Mouse (Mus musculus): Measurements from ENCODE around the gene Dop1b. TPM values are rescaled to one million over a fixed set of nuclear protein-coding genes. Genes with fewer than 3 reads are reported as not detected.

Gene Dop1b
- polyA plus RNA-seq, 2 experiments: 11.6 to 11.8 TPM

- Histone ChIP-seq H3K4me1 (replicated peaks; ENCODE audit: control insufficient read depth in 2 of 2, insufficient read depth in 2 of 2, low read length in 1 of 2) (peaks cover 15% of the 10 kb centered on the region in 2 experiments), H3K36me3 (replicated peaks; ENCODE audit: control insufficient read depth, insufficient read depth, low read depth) (no peaks in the 10 kb centered on the region), H3K9ac (replicated peaks) (no peak overlapping the region), H3K27ac (no peak overlapping the region), H3K4me3 (ENCODE audit: insufficient read depth in 1 of 2, low read depth in 2 of 2, low read length in 2 of 2) (no peak overlapping the region), H3K27me3 (ENCODE audit: control insufficient read depth, insufficient read depth, low read length) (no peaks in the 10 kb centered on the region), H3K9me3 (ENCODE audit: control insufficient read depth, low read length) (no peaks in the 10 kb centered on the region; the same call in 1 of the 2 replicates), H3K4me2 (ENCODE audit: low read depth) (no peak overlapping the region)
- ATAC-seq (ENCODE audit: insufficient read depth) (no peak), DNase-seq (ENCODE audit: low read depth in 3 of 3, low spot score in 3 of 3) (no peak)
- WGBS (ENCODE audit: insufficient replicate concordance): 87% methylated on average over 15 of the region's 15 CpGs
- TF ChIP-seq EP300 (IDR thresholded peaks at IDR 0.05; ENCODE audit: low read depth) (no peak), CTCF (IDR thresholded peaks at IDR 0.05; ENCODE audit: low read depth) (no peak)
Measured at GRCm38 (mm10) chr16:93829526-93829925, 117.8 kb downstream of the Dop1b start.

GRCm38 (mm10) chr16:93830071-93830470 lies 118.4 kb downstream of the Dop1b start:
- ATAC-seq (ENCODE audit: insufficient read depth) (no peak), DNase-seq (ENCODE audit: low read depth in 3 of 3, low spot score in 3 of 3) (no peak)
- Histone ChIP-seq H3K27ac (no peak overlapping the region), H3K27me3 (ENCODE audit: control insufficient read depth, insufficient read depth, low read length) (no peaks in the 10 kb centered on the region), H3K36me3 (replicated peaks; ENCODE audit: control insufficient read depth, insufficient read depth, low read depth) (no peaks in the 10 kb centered on the region), H3K4me2 (ENCODE audit: low read depth) (no peak overlapping the region), H3K9me3 (ENCODE audit: control insufficient read depth, low read length) (no peaks in the 10 kb centered on the region; the same call in 1 of the 2 replicates), H3K4me1 (replicated peaks; ENCODE audit: control insufficient read depth in 2 of 2, insufficient read depth in 2 of 2, low read length in 1 of 2) (peaks cover 15 to 16% of the 10 kb centered on the region in 2 experiments), H3K4me3 (ENCODE audit: insufficient read depth in 1 of 2, low read depth in 2 of 2, low read length in 2 of 2) (no peak overlapping the region), H3K9ac (replicated peaks) (no peak overlapping the region)
- WGBS (ENCODE audit: insufficient replicate concordance): 74% methylated on average over 9 of the region's 9 CpGs
- TF ChIP-seq EP300 (IDR thresholded peaks at IDR 0.05; ENCODE audit: low read depth): no peak
- TF ChIP-seq CTCF (IDR thresholded peaks at IDR 0.05; ENCODE audit: low read depth): no peak

- H3K36me3 ChIP-seq (replicated peaks; ENCODE audit: control insufficient read depth, insufficient read depth, low read depth): no peaks in the 10 kb centered on the region
- H3K4me2 ChIP-seq (ENCODE audit: low read depth): no peak overlapping the region
- no peak overlapping the region for H3K9ac ChIP-seq (replicated peaks)
- H3K27ac ChIP-seq: no peak overlapping the region
- peaks cover 15 to 18% of the 10 kb centered on the region in 2 experiments for H3K4me1 ChIP-seq (replicated peaks; ENCODE audit: control insufficient read depth in 2 of 2, insufficient read depth in 2 of 2, low read length in 1 of 2)
- H3K27me3 ChIP-seq (ENCODE audit: control insufficient read depth, insufficient read depth, low read length): no peaks in the 10 kb centered on the region
- 84% methylated on average over 5 of the region's 5 CpGs for WGBS (ENCODE audit: insufficient replicate concordance)
- no peak overlapping the region for H3K4me3 ChIP-seq (ENCODE audit: insufficient read depth in 1 of 2, low read depth in 2 of 2, low read length in 2 of 2)
- no peak for TF ChIP-seq EP300 (IDR thresholded peaks at IDR 0.05; ENCODE audit: low read depth)
- TF ChIP-seq CTCF (IDR thresholded peaks at IDR 0.05; ENCODE audit: low read depth): no peak
- H3K9me3 ChIP-seq (ENCODE audit: control insufficient read depth, low read length): no peaks in the 10 kb centered on the region; the same call in 1 of the 2 replicates
- DNase-seq (ENCODE audit: low read depth in 3 of 3, low spot score in 3 of 3): no peak
- ATAC-seq (ENCODE audit: insufficient read depth): no peak
Measured at GRCm38 (mm10) chr16:93830916-93831315, 119.2 kb downstream of the Dop1b start.

GRCm38 (mm10) chr16:93831627-93832395 lies 120.1 kb downstream of the Dop1b start, which contains the start of gene Morc3:
TSS of gene Morc3 (plus strand) at chr16:93832121.
- DNase-seq (ENCODE audit: low read depth in 3 of 3, low spot score in 3 of 3): peak; percentile 98 to 99 (median 99)
- ATAC-seq (ENCODE audit: insufficient read depth): peak; percentile 95
- Histone ChIP-seq H3K36me3 (replicated peaks; ENCODE audit: control insufficient read depth, insufficient read depth, low read depth) (no peaks in the 10 kb centered on the region), H3K4me2 (ENCODE audit: low read depth) (peak within 1 kb of the TSS; percentile 87), H3K4me1 (replicated peaks; ENCODE audit: control insufficient read depth in 2 of 2, insufficient read depth in 2 of 2, low read length in 1 of 2) (peaks cover 15 to 18% of the 10 kb centered on the region in 2 experiments), H3K4me3 (ENCODE audit: insufficient read depth in 1 of 2, low read depth in 2 of 2, low read length in 2 of 2) (peak within 1 kb of the TSS; percentile 84 to 98), H3K9ac (replicated peaks) (peak within 1 kb of the TSS; percentile 84), H3K9me3 (ENCODE audit: control insufficient read depth, low read length) (no peaks in the 10 kb centered on the region; the same call in 1 of the 2 replicates), H3K27ac (peak within 1 kb of the TSS; percentile 65), H3K27me3 (ENCODE audit: control insufficient read depth, insufficient read depth, low read length) (no peaks in the 10 kb centered on the region)
- WGBS (ENCODE audit: insufficient replicate concordance): 12% methylated on average over 55 of the region's 55 CpGs
- TF ChIP-seq CTCF (IDR thresholded peaks at IDR 0.05; ENCODE audit: low read depth) (no peak), EP300 (IDR thresholded peaks at IDR 0.05; ENCODE audit: low read depth) (no peak)

Data from liver, embryonic 14.5 days (tissue).